Mouse (Mus musculus): ENCODE measurements at regions not wholly inside any gene's neighbourhood (a gene's known extent, or its start where the extent isn't known, plus 50 kb on each side); places are given as distances from the start of the nearest gene placed in this dataset.

DNA sequence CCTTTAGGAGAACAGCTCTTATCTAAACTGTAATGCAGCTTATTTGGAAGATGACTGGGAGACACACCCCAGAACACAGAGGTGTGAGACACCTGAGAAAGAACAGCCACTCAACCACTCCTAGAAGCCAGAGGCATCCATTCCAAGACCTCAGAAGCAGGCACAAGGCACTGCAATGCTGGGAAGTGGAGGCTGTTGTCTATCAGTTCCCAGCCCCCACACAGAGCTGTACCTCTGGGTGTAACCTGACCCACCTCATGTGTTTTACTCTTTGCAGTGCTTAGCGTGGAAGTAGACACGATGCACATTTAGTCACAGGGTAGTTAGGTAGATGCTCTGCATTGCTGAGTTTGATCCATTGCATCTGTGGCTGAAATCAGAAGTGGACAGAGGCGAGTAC, 62.6 kb upstream of the Zfp706 start:
- H3K9ac ChIP-seq (replicated peaks; ENCODE audit: low read depth, low read length) = no peak overlapping the region
- 59% methylated on average over 3 of the region's 3 CpGs for WGBS
- no peak overlapping the region for H3K4me2 ChIP-seq (ENCODE audit: low read depth, low read length)
- no peak for ATAC-seq (ENCODE audit: insufficient read depth, low read depth)
- no peak overlapping the region for H3K27ac ChIP-seq (ENCODE audit: low read depth)
- no peaks in the 10 kb centered on the region for H3K27me3 ChIP-seq (ENCODE audit: control insufficient read depth, insufficient read depth, low read length)
- H3K4me3 ChIP-seq (ENCODE audit: low read depth, low read length) = no peak overlapping the region
- no peaks in the 10 kb centered on the region for H3K4me1 ChIP-seq (ENCODE audit: control insufficient read depth, insufficient read depth)
- TF ChIP-seq EP300 (IDR thresholded peaks at IDR 0.05; ENCODE audit: low read depth) = no peak
- no peak for TF ChIP-seq CTCF (IDR thresholded peaks at IDR 0.05; ENCODE audit: low read depth)
- DNase-seq (ENCODE audit: low spot score) = no peak
- no peaks in the 10 kb centered on the region for H3K36me3 ChIP-seq (replicated peaks; ENCODE audit: control insufficient read depth, insufficient read depth, low read length)
- no peaks in the 10 kb centered on the region for H3K9me3 ChIP-seq (replicated peaks; ENCODE audit: control insufficient read depth, low read length)

GRCm38 (mm10) chr15:37067326-37067725, 59.8 kb upstream of the Zfp706 start:
- no peaks in the 10 kb centered on the region for H3K9me3 ChIP-seq (replicated peaks; ENCODE audit: control insufficient read depth, low read length)
- no peak overlapping the region for H3K4me2 ChIP-seq (ENCODE audit: low read depth, low read length)
- H3K27ac ChIP-seq (ENCODE audit: low read depth) = no peak overlapping the region
- H3K36me3 ChIP-seq (replicated peaks; ENCODE audit: control insufficient read depth, insufficient read depth, low read length) = no peaks in the 10 kb centered on the region
- H3K9ac ChIP-seq (replicated peaks; ENCODE audit: low read depth, low read length) = no peak overlapping the region
- TF ChIP-seq CTCF (IDR thresholded peaks at IDR 0.05; ENCODE audit: low read depth) = no peak
- no peaks in the 10 kb centered on the region for H3K27me3 ChIP-seq (ENCODE audit: control insufficient read depth, insufficient read depth, low read length)
- no peaks in the 10 kb centered on the region for H3K4me1 ChIP-seq (ENCODE audit: control insufficient read depth, insufficient read depth)
- no peak overlapping the region for H3K4me3 ChIP-seq (ENCODE audit: low read depth, low read length)
- WGBS = 68% methylated on average over 4 of the region's 4 CpGs
- DNase-seq (ENCODE audit: low spot score) = no peak
- ATAC-seq (ENCODE audit: insufficient read depth, low read depth) = no peak

DNA sequence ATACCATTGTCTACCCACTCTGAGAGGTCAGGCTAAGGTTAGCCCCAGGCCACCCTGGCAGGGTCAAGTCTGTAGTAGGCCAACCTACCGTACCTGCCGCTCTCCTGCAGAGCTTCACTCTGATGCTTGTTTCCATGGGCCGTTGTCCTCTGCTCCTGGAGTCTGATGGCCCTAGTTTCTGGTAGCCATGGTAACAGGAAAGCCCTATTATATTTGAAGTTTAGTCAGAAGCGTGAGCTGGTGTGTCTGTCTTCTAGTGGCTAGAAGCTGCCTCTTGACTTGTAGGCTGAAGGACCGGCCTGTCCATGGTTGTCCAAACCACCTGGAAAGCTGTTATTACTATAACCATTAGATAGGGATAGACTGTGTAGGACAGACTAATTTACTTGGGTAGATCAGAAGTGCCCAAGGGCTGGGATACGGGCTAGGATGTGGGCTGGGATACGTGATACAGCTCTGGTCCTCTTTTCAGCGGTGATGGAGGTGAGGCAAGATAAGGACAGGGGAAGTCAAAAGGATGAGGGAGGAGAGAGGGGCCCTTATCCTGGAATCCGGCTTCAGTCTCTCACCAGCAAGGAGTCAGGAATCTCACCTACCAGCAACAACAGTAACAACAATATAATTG, 58.5 kb upstream of the Zfp706 start:
- ATAC-seq (ENCODE audit: insufficient read depth, low read depth) (no peak), DNase-seq (ENCODE audit: low spot score) (no peak)
- H3K27me3 ChIP-seq (ENCODE audit: control insufficient read depth, insufficient read depth, low read length) = no peaks in the 10 kb centered on the region
- H3K4me1 ChIP-seq (ENCODE audit: control insufficient read depth, insufficient read depth) = no peaks in the 10 kb centered on the region
- H3K9ac ChIP-seq (replicated peaks; ENCODE audit: low read depth, low read length) = no peak overlapping the region
- no peak overlapping the region for H3K27ac ChIP-seq (ENCODE audit: low read depth)
- WGBS = 74% methylated on average over 9 of the region's 9 CpGs
- no peaks in the 10 kb centered on the region for H3K9me3 ChIP-seq (replicated peaks; ENCODE audit: control insufficient read depth, low read length)
- H3K4me2 ChIP-seq (ENCODE audit: low read depth, low read length) = no peak overlapping the region
- H3K36me3 ChIP-seq (replicated peaks; ENCODE audit: control insufficient read depth, insufficient read depth, low read length) = no peaks in the 10 kb centered on the region
- TF ChIP-seq CTCF (IDR thresholded peaks at IDR 0.05; ENCODE audit: low read depth) = no peak
- TF ChIP-seq EP300 (IDR thresholded peaks at IDR 0.05; ENCODE audit: low read depth) = no peak
- no peak overlapping the region for H3K4me3 ChIP-seq (ENCODE audit: low read depth, low read length)

GRCm38 (mm10) chr15:37065408-37065807, 57.8 kb upstream of the Zfp706 start:
- ATAC-seq (ENCODE audit: insufficient read depth, low read depth) = no peak
- H3K36me3 ChIP-seq (replicated peaks; ENCODE audit: control insufficient read depth, insufficient read depth, low read length) = no peaks in the 10 kb centered on the region
- WGBS = 76% methylated on average over 6 of the region's 6 CpGs
- H3K27me3 ChIP-seq (ENCODE audit: control insufficient read depth, insufficient read depth, low read length) = no peaks in the 10 kb centered on the region
- no peak overlapping the region for H3K4me3 ChIP-seq (ENCODE audit: low read depth, low read length)
- no peak overlapping the region for H3K4me2 ChIP-seq (ENCODE audit: low read depth, low read length)
- DNase-seq (ENCODE audit: low spot score) = no peak
- H3K9me3 ChIP-seq (replicated peaks; ENCODE audit: control insufficient read depth, low read length) = no peaks in the 10 kb centered on the region
- no peak overlapping the region for H3K9ac ChIP-seq (replicated peaks; ENCODE audit: low read depth, low read length)
- no peaks in the 10 kb centered on the region for H3K4me1 ChIP-seq (ENCODE audit: control insufficient read depth, insufficient read depth)
- TF ChIP-seq CTCF (IDR thresholded peaks at IDR 0.05; ENCODE audit: low read depth) (no peak), EP300 (IDR thresholded peaks at IDR 0.05; ENCODE audit: low read depth) (no peak)
- no peak overlapping the region for H3K27ac ChIP-seq (ENCODE audit: low read depth)

- no peak overlapping the region for H3K4me2 ChIP-seq (ENCODE audit: low read depth, low read length)
- H3K4me3 ChIP-seq (ENCODE audit: low read depth, low read length) = no peak overlapping the region
- no peak overlapping the region for H3K27ac ChIP-seq (ENCODE audit: low read depth)
- TF ChIP-seq CTCF (IDR thresholded peaks at IDR 0.05; ENCODE audit: low read depth) (no peak), EP300 (IDR thresholded peaks at IDR 0.05; ENCODE audit: low read depth) (no peak)
- no peaks in the 10 kb centered on the region for H3K36me3 ChIP-seq (replicated peaks; ENCODE audit: control insufficient read depth, insufficient read depth, low read length)
- DNase-seq (ENCODE audit: low spot score) = no peak
- WGBS = 74% methylated on average over 6 of the region's 6 CpGs
- no peaks in the 10 kb centered on the region for H3K4me1 ChIP-seq (ENCODE audit: control insufficient read depth, insufficient read depth)
- no peak overlapping the region for H3K9ac ChIP-seq (replicated peaks; ENCODE audit: low read depth, low read length)
- ATAC-seq (ENCODE audit: insufficient read depth, low read depth) = no peak
- H3K9me3 ChIP-seq (replicated peaks; ENCODE audit: control insufficient read depth, low read length) = no peaks in the 10 kb centered on the region
- no peaks in the 10 kb centered on the region for H3K27me3 ChIP-seq (ENCODE audit: control insufficient read depth, insufficient read depth, low read length)
These were observed 56.3 kb upstream of the Zfp706 start for GRCm38 (mm10) chr15:37063781-37064383.

GRCm38 (mm10) chr15:37062585-37062984, 55.0 kb upstream of the Zfp706 start:
- Histone ChIP-seq H3K27ac (ENCODE audit: low read depth) (no peak overlapping the region), H3K9me3 (replicated peaks; ENCODE audit: control insufficient read depth, low read length) (no peaks in the 10 kb centered on the region), H3K9ac (replicated peaks; ENCODE audit: low read depth, low read length) (no peak overlapping the region), H3K27me3 (ENCODE audit: control insufficient read depth, insufficient read depth, low read length) (no peaks in the 10 kb centered on the region), H3K4me2 (ENCODE audit: low read depth, low read length) (no peak overlapping the region), H3K4me3 (ENCODE audit: low read depth, low read length) (no peak overlapping the region), H3K36me3 (replicated peaks; ENCODE audit: control insufficient read depth, insufficient read depth, low read length) (no peaks in the 10 kb centered on the region), H3K4me1 (ENCODE audit: control insufficient read depth, insufficient read depth) (no peaks in the 10 kb centered on the region)
- WGBS = 77% methylated on average over 7 of the region's 7 CpGs
- ATAC-seq (ENCODE audit: insufficient read depth, low read depth) = no peak
- TF ChIP-seq CTCF (IDR thresholded peaks at IDR 0.05; ENCODE audit: low read depth) = no peak
- TF ChIP-seq EP300 (IDR thresholded peaks at IDR 0.05; ENCODE audit: low read depth) = no peak
- no peak for DNase-seq (ENCODE audit: low spot score)

Data from heart, postnatal 0 days (tissue).